Mouse (Mus musculus) spleen, adult 2 months (tissue): ENCODE data around the gene Smim13.

ENCODE experiments used
- CTCF ChIP-seq: fragments of 200-500 bp; IDR thresholded peaks from 2 replicates; pipeline ENCODE4 v1.5.1; 2011; ENCODE audit warnings: mild to moderate bottlenecking, inconsistent platforms; ENCODE audit not compliant: insufficient read depth, insufficient read length, insufficient replicate concordance; ENCODE audit errors: extremely low read depth
- POLR2A ChIP-seq: fragments of 200-500 bp; IDR thresholded peaks from 2 replicates; pipeline ENCODE4 v1.6.1; 2011; ENCODE audit warnings: low read depth, low read length, inconsistent platforms

DNA sequence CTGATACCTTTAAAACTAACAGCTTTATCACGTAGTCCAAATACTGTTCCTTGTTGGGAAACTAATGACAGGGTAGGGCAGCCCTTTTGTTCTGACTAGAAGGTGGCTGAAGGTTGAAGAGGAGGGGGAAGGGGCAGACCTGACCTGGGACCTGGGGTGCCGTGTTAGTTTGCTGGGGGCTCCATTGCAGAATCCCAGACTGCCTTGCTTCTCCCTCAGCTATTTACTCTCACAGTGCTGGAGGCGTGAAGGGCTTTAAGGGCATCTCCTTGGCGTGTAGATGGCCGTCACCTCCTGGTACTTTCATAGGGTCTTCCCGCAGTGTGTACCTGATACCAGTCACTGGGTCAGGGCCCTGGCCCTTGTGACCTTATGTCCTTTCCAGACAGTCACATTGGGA, 2.5 kb downstream of the Smim13 start:
- no peak for TF ChIP-seq CTCF
- TF ChIP-seq POLR2A: no peak
